In genomic region chr2:155751014-155751786, GRCm38 (mm10) we compare ENCODE assay signal across 8 mouse cellular contexts. TPM values are rescaled to one million over a fixed set of nuclear protein-coding genes. Genes with fewer than 3 reads are reported as not detected.
DNase-seq lines count a peak whose midpoint lies in the region; ATAC-seq and TF ChIP-seq lines count a peak whose summit lies in the region.

TSS of gene Procr (plus strand) at chr2:155751117.

- peak; percentile 83; the same call in 1 of the 2 replicates for ATAC-seq in lung, embryonic 15.5 days (ENCODE audit: borderline replicate concordance, extremely low read depth, low FRiP score, low TSS enrichment)

- H3K27ac ChIP-seq in heart, adult 2 months, result peak within 1 kb of the TSS; percentile 8; the same call in 1 of the 2 replicates
- H3K27ac ChIP-seq in lung, embryonic 15.5 days, result no peak within 1 kb of the TSS

- DNase-seq in ZHBTc4 (ENCODE audit: low read depth, low spot score), result peak; percentile 65
- peak; percentile 58 for DNase-seq in embryo, embryonic 11 days
- peak; percentile 61 to 68 for DNase-seq in heart, adult 2 months
- peak; percentile 41 for DNase-seq in kidney, adult 18-20 months
- DNase-seq in ovary, postnatal 36 days (ENCODE audit: low spot score), result peak; percentile 46
- DNase-seq in layer of hippocampus, postnatal 10 days (ENCODE audit: low spot score in 2 of 2), result no peak
- no peak for DNase-seq in frontal cortex, postnatal 36 days (ENCODE audit: low spot score in 2 of 2)

- H3K4me3 ChIP-seq in heart, adult 2 months, result peak within 1 kb of the TSS; percentile 53
- peak within 1 kb of the TSS; percentile 33 for H3K4me3 ChIP-seq in lung, embryonic 15.5 days

- no peaks in the 10 kb centered on the region for H3K27me3 ChIP-seq in heart, adult 2 months (ENCODE audit: control insufficient read depth, insufficient read depth, low read length)
- H3K27me3 ChIP-seq in lung, embryonic 15.5 days, result peaks cover 6% of the 10 kb centered on the region; the same call in 1 of the 2 replicates

- no peaks in the 10 kb centered on the region for H3K4me1 ChIP-seq in heart, adult 2 months (ENCODE audit: control insufficient read depth, insufficient read depth, low read length)
- no peaks in the 10 kb centered on the region for H3K4me1 ChIP-seq in lung, embryonic 15.5 days

- no peak for TF ChIP-seq CTCF in heart, adult 2 months (IDR thresholded peaks at IDR 0.05)

- peak within 1 kb of the TSS; percentile 47 for H3K9ac ChIP-seq in heart, adult 2 months (ENCODE audit: low read depth, low read length)
- peak within 1 kb of the TSS; percentile 11 for H3K9ac ChIP-seq in lung, embryonic 15.5 days

- no peaks in the 10 kb centered on the region for H3K79me2 ChIP-seq in heart, adult 2 months (replicated peaks; ENCODE audit: control insufficient read depth, insufficient read depth, low read length)

- TF ChIP-seq EP300 in heart, adult 2 months (IDR thresholded peaks at IDR 0.05; ENCODE audit: insufficient read depth, low read depth, low read length), result no peak

- H3K4me2 ChIP-seq in lung, embryonic 15.5 days, result peak within 1 kb of the TSS; percentile 60

- intact Hi-C loops in heart, adult 2 months (cut with DNase I), result no loop called here

- no peaks in the 10 kb centered on the region for H3K36me3 ChIP-seq in heart, adult 2 months (ENCODE audit: control insufficient read depth, insufficient read depth, low read length)
- H3K36me3 ChIP-seq in lung, embryonic 15.5 days, result no peaks in the 10 kb centered on the region

- WGBS in heart, adult 2 months, result 4% methylated on average over 25 of the region's 25 CpGs
- 2% methylated on average over 25 of the region's 25 CpGs for WGBS in lung, embryonic 15.5 days

- no peaks in the 10 kb centered on the region for H3K9me3 ChIP-seq in lung, embryonic 15.5 days

- TF ChIP-seq POLR2A in heart, adult 2 months (IDR thresholded peaks at IDR 0.05; ENCODE audit: insufficient read depth, low read depth, low read length), result no peak

RNA-seq across cellular contexts. Expression of gene Procr, which starts in this region (rescaled TPM):
- 1 to 10 TPM; 3.0 to 4.8 TPM for total RNA-seq in heart, adult 2 months (2021)
- 2.0 and 2.4 TPM in 2 replicates for polyA plus RNA-seq in heart, adult 2 months (2012; rRNA removed)
- 14.6 and 15.3 TPM in 2 replicates for polyA plus RNA-seq in lung, embryonic 15.5 days (2015; fragmentation: Nextera tagmentation; extraction: Ambion mirVana)
- 1 to 10 TPM; 2.1 to 3.2 TPM for total RNA-seq in layer of hippocampus, postnatal 10 days (2021)

Comparison
In these comparisons a context has a peak if more than half of its experiments do, and no peak if none do; other contexts are left out.
1. DNase-seq: peak in ZHBTc4 (single experiment), embryo, embryonic 11 days (single experiment), heart, adult 2 months (2 of 2), kidney, adult 18-20 months (single experiment) and ovary, postnatal 36 days (single experiment); none in layer of hippocampus, postnatal 10 days (0 of 2) and frontal cortex, postnatal 36 days (0 of 2).